Mouse (Mus musculus) hematopoietic stem cell, adult 5-6 weeks (primary cell): Measurements from ENCODE around the gene Nap1l1. TPM values are rescaled to one million over a fixed set of nuclear protein-coding genes. Genes with fewer than 3 reads are reported as not detected.

Experiments
- ATAC-seq, 2 experiments: fragments of 125-278 bp in 1 of 2; replicated peaks in 1 of 2; 2 replicates each; pipeline ENCODE4 v1.8.0; 2016 to 2017; ENCODE audit warnings: inconsistent platforms in 2 of 2, mild to moderate bottlenecking in 2 of 2, moderate number of reproducible peaks in 2 of 2, low read depth in 1 of 2, moderate TSS enrichment in 1 of 2; ENCODE audit not compliant: low FRiP score in 2 of 2, poor library complexity in 2 of 2, severe bottlenecking in 2 of 2, insufficient read depth in 1 of 2, low TSS enrichment in 1 of 2
- total RNA-seq: library from RNA; stranded (forward); fragments of 172-1452, 232-1000 nt; gene quantifications from 2 replicates; pipeline ENCODE4 v1.2.3, GENCODE M21; 2017

The Nap1l1 gene
- total RNA-seq, 1 experiment from 2014 or later = 635 TPM

DNA sequence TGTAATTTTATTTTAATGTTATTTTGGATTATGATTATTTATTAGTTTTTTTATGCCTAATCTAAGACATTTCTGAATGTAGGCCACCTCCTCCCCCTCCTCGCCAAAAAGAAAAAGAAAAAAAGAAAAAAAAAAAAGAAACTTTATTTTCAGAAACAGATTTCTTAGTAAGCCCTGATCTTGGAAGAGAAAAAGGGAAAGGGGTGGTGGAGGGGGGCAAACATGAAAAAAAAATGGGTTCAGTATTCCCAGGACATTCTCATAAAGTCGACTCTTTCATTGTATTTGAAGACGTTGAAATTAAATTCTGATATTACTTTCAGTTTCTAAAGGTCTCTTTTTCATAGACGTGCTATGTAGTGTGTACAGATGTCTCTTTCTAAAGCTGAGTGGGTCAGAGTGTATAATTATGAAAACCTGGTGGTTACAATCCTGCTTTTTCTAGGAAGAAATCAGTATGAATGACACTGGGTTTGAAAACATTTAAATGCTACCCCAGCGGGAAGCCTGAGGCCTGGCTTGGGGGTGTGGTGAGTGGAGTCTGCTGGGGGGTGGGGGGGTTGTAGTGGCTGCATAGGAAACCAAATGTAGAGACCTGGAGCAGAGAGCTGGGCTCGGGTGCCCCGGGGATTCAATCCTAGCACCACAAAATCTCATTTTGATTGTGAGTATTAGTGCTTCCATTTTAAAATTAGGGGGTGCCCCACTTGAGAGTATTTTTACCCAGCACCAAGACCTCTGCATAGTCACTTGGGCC is 35.5 kb downstream of the Nap1l1 start:
- ATAC-seq = no peak

DNA sequence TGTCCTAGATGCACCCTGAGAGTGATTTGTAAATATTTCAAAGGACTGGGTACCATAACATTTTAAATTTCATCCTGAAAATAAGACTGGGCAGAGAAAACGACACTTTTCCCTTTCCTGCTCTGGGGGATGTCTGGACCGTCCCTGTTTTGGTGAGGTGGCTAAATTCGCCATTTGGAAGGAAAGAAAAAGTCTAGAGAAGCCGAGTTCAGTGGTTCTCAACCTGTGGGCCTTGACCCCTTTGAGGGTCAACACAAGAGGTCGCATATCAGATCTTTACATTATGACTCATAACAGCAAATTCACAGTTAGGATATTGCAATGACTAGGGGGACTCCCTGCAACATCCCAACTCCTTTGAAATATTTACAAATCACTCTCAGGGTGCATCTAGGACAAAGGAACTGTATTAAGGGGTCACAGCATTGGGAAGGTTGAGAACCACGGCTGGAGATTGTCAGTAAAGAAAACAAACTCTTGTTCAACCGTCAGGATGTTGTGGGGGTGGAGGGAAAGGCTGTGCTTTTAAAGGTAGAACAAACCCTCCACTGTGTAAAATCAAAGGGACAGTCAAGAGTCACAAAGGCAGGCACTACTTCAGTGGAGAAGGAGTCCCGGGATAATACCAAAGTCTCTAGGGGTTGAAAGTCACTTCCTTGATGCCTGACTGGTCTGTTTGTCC is 36.2 kb downstream of the Nap1l1 start:
- ATAC-seq = no peak

GRCm38 (mm10) chr10:111509981-111510380 is 37.0 kb downstream of the Nap1l1 start:
- no peak for ATAC-seq

- no peak for ATAC-seq
Measured at GRCm38 (mm10) chr10:111510798-111511197, 37.8 kb downstream of the Nap1l1 start.

DNA sequence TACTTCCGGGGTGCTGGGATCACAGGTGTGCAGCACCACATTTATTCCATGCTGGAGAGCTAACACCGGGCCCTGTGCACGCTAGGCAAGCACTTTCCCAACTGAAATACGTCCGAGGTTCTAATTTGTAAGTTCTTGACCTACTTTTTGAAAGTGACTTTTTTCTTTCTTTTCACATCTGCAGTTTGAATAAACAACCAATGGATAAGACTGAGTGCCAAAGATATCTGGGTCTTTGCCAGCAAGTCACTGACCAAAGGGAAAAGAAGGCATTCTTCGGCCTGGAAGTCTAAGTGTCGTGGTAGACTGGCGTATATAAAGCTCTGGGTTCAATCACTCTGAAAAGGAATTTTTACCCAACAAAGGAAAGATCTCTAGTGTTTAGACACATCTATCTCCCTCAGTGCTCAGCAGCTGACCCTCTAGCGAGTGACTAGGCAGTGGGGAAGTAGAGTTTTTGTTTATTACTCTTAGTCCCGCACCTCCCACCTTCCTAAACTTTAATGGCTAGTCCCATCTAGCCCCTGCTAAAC is 39.1 kb downstream of the Nap1l1 start:
- no peak for ATAC-seq

- ATAC-seq = no peak
Measured at GRCm38 (mm10) chr10:111514282-111514885, 41.4 kb downstream of the Nap1l1 start.

DNA sequence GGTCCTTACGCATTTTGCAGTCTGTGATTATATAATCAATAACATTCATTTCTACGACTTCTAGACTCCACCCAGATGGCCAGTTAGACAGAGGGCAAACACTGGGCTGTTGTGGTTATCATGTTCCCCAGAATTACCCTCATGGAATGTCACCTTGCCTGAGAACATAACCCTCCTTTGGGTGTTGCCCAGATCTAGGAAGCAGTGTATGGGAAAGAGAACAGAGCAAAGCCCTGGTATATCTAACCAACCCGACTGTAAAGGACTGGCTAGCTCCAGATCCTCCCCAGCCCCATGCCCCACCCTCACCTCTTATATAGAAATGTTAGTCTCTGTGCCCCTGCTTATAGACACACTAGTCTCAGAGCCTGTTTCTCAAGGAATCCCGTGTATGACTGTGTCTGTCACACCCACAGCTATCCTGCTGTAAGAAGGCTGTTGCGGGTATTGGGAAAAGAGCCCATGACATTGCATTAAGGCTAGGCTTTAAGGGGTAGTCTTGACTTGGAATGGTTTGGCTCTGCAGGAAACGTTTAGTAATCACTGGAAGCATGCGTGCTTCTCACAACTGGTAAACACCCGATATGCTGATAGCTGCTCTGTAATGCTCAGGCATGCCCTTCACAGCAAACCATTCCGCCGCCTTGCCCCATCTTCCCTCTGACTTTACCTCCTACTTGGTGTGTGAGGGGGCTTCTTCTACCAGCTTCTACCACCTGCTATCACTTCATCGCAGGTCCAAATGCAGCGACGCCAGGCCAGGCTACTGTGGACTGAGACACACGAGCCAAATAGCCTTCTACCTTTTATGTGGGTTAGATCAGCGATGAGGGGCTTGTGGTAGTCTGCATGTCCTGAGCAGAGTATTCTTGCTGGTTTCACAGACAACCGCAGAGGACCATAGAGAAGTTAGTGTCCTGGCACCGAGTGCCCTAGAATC is 42.3 kb downstream of the Nap1l1 start:
- ATAC-seq = no peak

DNA sequence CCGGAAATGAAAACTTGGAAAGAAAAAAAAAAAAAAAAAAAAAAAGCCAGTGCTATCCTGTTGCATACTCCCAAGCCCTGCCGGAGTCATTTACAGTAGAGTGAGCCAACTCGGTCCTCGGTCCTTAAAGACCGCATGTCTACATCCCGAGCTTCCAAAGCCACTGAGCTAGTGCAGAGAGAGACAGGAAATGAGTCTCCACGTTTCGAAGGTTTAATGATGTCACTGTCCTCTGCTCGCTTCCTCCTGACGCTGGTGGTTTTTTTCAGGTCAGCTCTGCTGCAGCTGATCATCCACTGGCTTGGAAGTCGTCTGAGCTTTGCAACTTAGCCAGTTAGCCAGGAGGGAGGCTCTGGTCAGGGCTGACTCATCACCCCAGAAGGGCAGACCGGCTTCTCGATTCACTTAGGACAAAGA is 43.2 kb downstream of the Nap1l1 start:
- peak; percentile 77 to 91 for ATAC-seq

DNA sequence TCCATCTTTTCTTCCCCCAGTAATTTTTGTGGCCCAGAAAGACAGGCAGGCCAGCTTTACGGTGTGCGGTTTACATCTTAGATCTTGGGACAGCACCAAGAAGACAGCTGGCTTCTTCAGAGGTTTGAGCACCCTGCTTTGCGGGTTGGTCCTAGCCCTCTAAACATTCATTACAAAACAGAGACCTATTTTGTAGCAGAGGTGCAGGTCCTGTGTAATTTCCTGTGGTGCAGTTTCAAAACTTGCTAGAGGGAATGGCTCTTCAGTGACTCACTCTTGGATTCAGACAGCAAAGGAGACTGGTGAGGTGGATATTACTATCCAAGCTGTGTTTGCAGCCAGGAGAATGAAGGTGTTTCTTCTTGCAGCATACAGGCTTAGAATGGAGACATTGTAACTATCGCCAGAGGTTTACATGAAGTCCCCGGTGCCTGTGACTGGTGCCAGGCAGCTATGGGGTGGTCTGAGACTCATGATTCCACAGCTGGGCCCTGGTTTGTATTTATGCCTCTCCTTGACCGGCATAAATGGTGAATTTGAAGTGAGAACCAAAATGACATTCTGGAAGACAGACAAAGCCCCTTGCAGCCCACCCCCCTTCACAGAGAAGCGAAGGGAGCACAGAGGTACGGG is 43.9 kb downstream of the Nap1l1 start:
- ATAC-seq = peak; percentile 33 to 77; a peak in 1 of 4 replicates

DNA sequence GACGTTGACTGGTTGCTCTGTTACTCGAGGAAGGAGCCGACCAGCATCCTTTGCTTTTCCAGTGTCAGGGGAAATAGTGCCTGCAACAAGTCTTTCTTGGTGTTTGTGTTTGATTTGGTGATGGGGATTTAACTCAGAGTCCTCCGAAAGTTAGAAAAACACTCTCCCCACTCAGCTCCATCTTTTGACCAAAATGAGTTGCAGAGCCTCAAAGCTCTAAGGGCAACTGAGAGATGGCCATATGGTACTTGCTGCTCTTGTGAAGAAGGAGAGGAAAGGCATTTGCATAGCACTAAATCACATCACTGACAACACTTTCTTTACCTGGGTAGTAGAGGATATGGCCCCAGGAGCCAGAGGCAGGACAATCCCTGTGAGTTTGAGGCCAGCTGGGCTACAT is 45.3 kb downstream of the Nap1l1 start:
- ATAC-seq = no peak

- ATAC-seq = no peak
Measured at GRCm38 (mm10) chr10:111519620-111520370, 46.8 kb downstream of the Nap1l1 start.

DNA sequence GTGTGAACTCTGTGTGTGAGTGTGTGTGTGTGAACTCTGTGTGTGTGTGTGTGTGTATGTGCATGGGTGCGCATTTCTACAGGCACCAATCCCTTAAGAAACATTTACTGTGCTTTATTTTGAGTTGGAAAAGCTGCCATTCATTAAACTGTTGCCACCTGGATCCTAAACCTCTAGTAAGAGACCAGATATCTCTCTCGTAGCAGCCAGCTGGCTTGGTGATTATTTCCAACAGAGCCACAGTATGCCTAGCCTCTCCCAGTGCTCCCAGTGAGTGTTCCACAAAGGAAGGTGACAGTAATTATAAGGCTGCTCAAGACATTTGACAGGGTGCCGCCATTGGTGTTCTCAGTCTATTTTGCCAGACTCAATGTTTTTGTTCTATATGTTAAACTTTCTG is 47.6 kb downstream of the Nap1l1 start:
- no peak for ATAC-seq

DNA sequence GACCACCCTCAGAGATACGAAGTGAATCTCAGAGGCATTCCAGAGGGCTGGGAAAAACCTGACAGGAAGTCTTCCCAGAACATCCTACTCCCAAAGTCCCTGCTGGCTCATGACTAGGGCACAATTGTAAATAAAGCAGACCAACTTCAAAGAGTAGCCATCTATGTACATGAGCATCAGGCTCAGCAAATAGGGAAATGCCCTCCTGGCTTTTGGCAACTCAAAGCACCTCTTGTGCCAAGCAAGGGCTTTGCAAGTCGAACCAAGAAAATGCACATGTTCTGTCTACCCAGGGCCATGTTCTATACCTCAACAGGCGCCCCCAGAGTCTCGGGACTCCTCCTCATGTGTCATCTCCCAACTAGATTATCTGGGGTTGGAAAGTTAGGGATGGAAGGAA is 48.6 kb downstream of the Nap1l1 start:
- ATAC-seq = no peak

DNA sequence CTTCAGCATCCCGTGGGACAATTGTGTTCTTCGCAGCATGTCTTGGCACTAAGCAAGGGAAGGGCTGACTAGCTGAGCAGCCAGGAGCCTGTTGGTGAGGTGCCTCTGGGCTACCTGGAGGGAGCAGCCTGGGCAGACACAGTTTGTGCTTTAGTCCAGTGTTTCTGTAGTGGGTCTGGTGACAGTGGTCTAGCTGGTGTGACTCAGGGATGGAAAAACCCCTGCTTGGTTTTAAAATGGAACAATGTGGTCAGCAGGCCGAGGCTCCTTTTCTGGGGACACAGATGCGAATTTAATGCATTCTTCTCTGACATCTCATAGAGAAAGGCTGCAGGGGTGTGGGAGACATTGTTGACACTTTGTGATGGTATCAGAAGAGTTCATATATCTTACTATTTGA is 49.2 kb downstream of the Nap1l1 start:
- ATAC-seq = no peak

GRCm38 (mm10) chr10:111523894-111524293 is 50.9 kb downstream of the Nap1l1 start:
- no peak for ATAC-seq

DNA sequence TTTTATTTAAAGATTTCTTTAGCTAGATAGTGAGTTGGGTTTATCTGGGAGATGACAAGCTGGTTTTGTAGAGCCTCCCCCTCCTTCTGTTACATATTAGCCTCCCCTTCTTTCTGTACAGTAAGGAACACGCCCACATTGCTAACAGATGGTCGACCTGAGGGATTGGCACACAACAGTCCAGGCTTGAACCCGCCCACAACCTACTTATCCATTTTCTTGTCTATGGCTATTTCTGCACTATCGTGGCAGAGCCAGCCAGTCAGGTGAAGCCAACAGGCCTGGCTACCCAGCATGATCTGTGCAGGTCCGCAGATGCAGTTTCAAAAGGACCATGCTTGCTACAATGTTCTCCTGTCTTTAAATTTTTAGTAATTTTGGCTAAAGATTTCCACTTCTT is 54.0 kb downstream of the Nap1l1 start:
- ATAC-seq = no peak
